Mouse (Mus musculus): ENCODE measurements at regions not wholly inside any gene's neighbourhood (a gene's known extent, or its start where the extent isn't known, plus 50 kb on each side); places are given as distances from the start of the nearest gene placed in this dataset.

GRCm38 (mm10) chr19:59395739-59396138, 50.2 kb upstream of the Pdzd8 start:
- DNase-seq: peak in 1 of 2 experiments; percentile 40

DNA sequence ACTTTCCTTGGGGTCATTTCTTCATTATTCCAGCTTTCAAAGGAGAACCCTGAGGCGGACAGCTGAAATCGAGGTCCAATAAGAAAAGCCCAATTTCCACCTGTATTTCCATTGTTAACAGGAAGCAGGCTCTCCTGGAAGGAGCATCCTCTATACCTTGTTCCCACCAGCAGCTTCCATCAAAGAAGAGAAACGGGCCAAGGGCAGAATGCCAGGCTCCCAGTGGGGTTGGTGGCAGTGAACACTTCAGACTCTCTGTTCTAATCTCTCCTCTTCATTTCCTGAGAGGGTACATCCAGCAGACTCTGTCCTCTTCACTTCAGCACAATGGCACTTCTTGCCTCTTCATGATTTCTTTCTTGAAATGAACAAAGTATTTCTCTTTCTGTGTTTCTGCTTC, 50.9 kb upstream of the Pdzd8 start:
- DNase-seq: peak; percentile 68 to 74

- DNase-seq: no peak
Observed at GRCm38 (mm10) chr19:59399849-59400585, 54.4 kb upstream of the Pdzd8 start.

GRCm38 (mm10) chr19:59401304-59401703, 55.7 kb upstream of the Pdzd8 start:
- no peak for DNase-seq

DNA sequence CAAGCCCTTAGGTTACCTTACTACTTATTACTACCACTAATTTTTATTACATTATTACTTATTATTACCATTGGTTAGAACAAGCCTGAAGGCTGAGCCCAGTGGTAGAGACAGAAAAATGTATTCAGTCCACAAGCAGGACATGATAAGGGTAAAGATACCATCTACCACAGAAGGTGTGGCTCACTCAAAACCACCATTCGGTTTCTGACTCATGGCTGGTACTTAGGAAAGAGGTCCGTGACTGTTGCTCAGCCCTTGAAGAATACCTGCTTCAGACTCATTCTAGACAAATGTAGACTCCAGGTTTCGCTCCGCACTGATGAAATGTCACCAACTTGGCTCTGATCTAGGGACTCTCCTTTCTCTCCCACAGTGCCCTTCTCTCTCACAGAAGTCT, 56.1 kb upstream of the Emx2 start:
- no peak for DNase-seq

- no peak for DNase-seq
Observed at GRCm38 (mm10) chr19:59404082-59404481, 54.1 kb upstream of the Emx2 start.

DNA sequence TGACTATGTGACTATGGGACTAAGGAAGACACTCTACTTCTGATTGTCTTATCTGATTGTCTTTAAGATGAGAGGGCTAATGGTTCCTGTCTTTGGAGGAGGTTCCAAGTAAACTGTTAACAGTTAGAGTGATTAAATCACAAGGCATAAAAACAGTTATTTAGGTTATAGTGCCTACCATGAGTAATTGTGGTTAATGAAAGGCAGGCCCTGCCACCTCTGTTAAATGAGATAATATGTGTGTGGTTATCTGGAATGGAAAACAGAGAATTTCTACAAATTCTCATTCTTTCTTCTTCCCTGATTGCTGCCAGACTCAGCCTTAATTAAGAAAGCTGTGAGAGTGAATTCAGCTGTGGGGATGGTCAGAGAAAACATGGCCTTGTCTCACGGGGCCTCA, 53.4 kb upstream of the Emx2 start:
- DNase-seq: no peak

GRCm38 (mm10) chr19:59405616-59406015, 52.6 kb upstream of the Emx2 start:
- DNase-seq: no peak

GRCm38 (mm10) chr19:59408094-59408493, 50.1 kb upstream of the Emx2 start:
- DNase-seq: peak; percentile 71 to 81

Data from cerebellum, postnatal 14 days (tissue).